Mouse (Mus musculus) gastrocnemius, postnatal 36 days (tissue): ENCODE data around the gene Ppp1r14b. TPM values are rescaled to one million over a fixed set of nuclear protein-coding genes. Genes with fewer than 3 reads are reported as not detected.

Experiments used
- DNase-seq, 2 experiments: peaks; one replicate each; pipeline ENCODE4 v3.0.0; 2022
- intact Hi-C: fragments of 180-260 bp; cut with DNase I; formaldehyde crosslinking; loops from one replicate; pipeline ENCODE4 v1.15.1; 2025
- total RNA-seq, 2 experiments: library from RNA; stranded (reverse); gene quantifications; 2 replicates each; pipeline ENCODE4 v1.2.3; 2021

Ppp1r14b gene
- total RNA-seq, 2 experiments from 2014 or later = 105 to 128 TPM

DNA sequence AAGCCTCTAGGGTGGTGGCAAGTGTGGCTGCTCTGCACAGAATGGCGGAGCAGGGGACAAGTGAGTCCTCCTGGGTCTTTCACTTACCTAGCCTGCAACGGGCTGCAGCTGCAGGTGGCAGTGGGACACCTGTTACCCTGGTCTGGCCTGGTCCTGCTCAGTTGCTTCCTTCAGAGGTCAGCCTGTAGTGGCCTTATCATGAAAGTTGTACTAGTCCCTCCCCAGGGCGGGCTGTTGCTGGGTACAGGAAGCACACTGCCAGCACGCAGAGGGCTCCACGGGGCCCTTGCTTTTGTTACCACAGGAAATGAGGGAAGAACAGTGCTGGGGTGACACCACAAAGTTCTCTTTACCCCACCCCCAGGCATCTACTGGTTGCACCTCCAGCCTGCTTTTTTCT lies 44.4 kb downstream of the Ppp1r14b start, which contains the start of gene Fermt3:
Fermt3 (minus strand) TSS at position 279 of the 400 bp plus-strand sequence.
- intact Hi-C loops = loop anchor here (5.0 kb wide), 1 partner anchor 87 kb away; the partner anchor contains the start of gene Kcnk4
- no peak for DNase-seq

DNA sequence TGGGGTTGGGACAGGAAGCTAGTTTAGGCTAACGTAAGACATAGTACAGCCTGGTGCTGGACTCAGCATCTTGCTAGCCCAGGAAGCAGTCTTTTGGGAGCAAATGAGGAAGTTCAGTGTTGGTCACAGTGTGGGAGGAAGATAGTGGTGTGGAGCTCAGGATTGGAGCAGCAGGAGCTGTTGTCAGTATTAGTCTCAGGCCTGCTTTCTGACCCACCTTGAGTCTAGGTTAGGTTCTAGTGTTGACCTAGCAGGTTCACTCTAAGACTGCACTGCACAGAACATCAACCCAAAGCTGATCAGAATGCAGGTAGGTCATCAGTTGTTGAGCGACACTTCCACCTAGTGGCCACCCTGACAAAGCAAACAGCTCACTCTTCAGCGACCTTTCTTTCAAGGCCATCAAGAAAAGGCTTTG lies 45.5 kb downstream of the Ppp1r14b start:
- intact Hi-C loops = no loop called here
- no peak for DNase-seq

Other genes with a start within 250 kb of the Ppp1r14b start
- gene Rps6ka4, start 134.3 kb upstream of the Ppp1r14b start, total RNA-seq = 1 to 10 TPM; 8.1 to 8.5 TPM
- gene Ccdc88b, start 116.8 kb upstream of the Ppp1r14b start, total RNA-seq = under 1 TPM; 0.37 to 0.56 TPM
- gene Trmt112, start 65.3 kb upstream of the Ppp1r14b start, total RNA-seq = 10 to 100 TPM; 31.7 to 38.8 TPM
- gene Prdx5, start 64.9 kb upstream of the Ppp1r14b start, total RNA-seq = 100 to 1,000 TPM; 204 to 205 TPM
- gene Esrra, start 53.2 kb upstream of the Ppp1r14b start, total RNA-seq = 10 to 100 TPM; 84.3 to 85.3 TPM
- not detected for gene Catsperz, start 49.6 kb upstream of the Ppp1r14b start, total RNA-seq
- gene Kcnk4, start 40.5 kb upstream of the Ppp1r14b start, total RNA-seq = not detected
- 10 to 100 TPM; 10.7 to 14.1 TPM for gene Bad, start 33.1 kb upstream of the Ppp1r14b start, total RNA-seq
- gene Gpr137, start 32.5 kb upstream of the Ppp1r14b start, total RNA-seq = 1 to 10 TPM; 9.4 to 9.7 TPM
- 10 to 100 TPM in 1 of 2 experiments, 1 to 10 TPM in 1; 8.1 to 10.7 TPM for gene Plcb3, start 1.5 kb downstream of the Ppp1r14b start, total RNA-seq
- gene Fkbp2, start 5.5 kb downstream of the Ppp1r14b start, total RNA-seq = 10 to 100 TPM in 1 of 2 experiments, 1 to 10 TPM in 1; 7.5 to 11.6 TPM
- gene Vegfb, start 12.7 kb downstream of the Ppp1r14b start, total RNA-seq = 100 to 1,000 TPM; 140 to 153 TPM
- gene Dnajc4, start 17.6 kb downstream of the Ppp1r14b start, total RNA-seq = 10 to 100 TPM; 31.1 to 36.4 TPM
- 10 to 100 TPM; 11.4 to 16.5 TPM for gene Nudt22, start 21.1 kb downstream of the Ppp1r14b start, total RNA-seq
- 10 to 100 TPM; 21.0 to 23.2 TPM for gene Trpt1, start 21.2 kb downstream of the Ppp1r14b start, total RNA-seq
- gene Fermt3, start 44.5 kb downstream of the Ppp1r14b start, total RNA-seq = 1 to 10 TPM; 1.1 to 1.5 TPM
- gene Stip1, start 65.0 kb downstream of the Ppp1r14b start, total RNA-seq = 10 to 100 TPM; 80.7 to 91.9 TPM
- gene Macrod1, start 81.8 kb downstream of the Ppp1r14b start, total RNA-seq = 100 to 1,000 TPM; 240 to 280 TPM
- gene Flrt1, start 130.8 kb downstream of the Ppp1r14b start, total RNA-seq = under 1 TPM; 0.36 to 0.49 TPM
- 10 to 100 TPM; 45.4 to 49.9 TPM for gene Otub1, start 231.3 kb downstream of the Ppp1r14b start, total RNA-seq
- 10 to 100 TPM; 80.2 to 87.0 TPM for gene Cox8a, start 242.6 kb downstream of the Ppp1r14b start, total RNA-seq